Mouse (Mus musculus) heart, postnatal 25 days (tissue): ENCODE data around the gene Elfn1. TPM values are rescaled to one million over a fixed set of nuclear protein-coding genes. Genes with fewer than 3 reads are reported as not detected.

ENCODE experiments used
- DNase-seq: peaks from one replicate; pipeline ENCODE4 v3.0.0; 2022; ENCODE audit warnings: low spot score
- intact Hi-C: fragments of 180-260 bp; cut with DNase I; formaldehyde crosslinking; loops from one replicate; pipeline ENCODE4 v1.15.1; 2025
- total RNA-seq, 2 experiments: library from RNA; stranded (reverse); gene quantifications; 2 replicates each; pipeline ENCODE4 v1.2.3; 2021

The Elfn1 gene
- total RNA-seq, 2 experiments from 2014 or later = 0.13 to 0.14 TPM

- intact Hi-C loops = loop anchor here (5.0 kb wide), 1 partner anchor 382 kb away; no protein-coding TSS in a partner anchor
- DNase-seq = no peak
These were observed 2.2 kb downstream of the Elfn1 start for GRCm38 (mm10) chr5:139909710-139910550.

DNA sequence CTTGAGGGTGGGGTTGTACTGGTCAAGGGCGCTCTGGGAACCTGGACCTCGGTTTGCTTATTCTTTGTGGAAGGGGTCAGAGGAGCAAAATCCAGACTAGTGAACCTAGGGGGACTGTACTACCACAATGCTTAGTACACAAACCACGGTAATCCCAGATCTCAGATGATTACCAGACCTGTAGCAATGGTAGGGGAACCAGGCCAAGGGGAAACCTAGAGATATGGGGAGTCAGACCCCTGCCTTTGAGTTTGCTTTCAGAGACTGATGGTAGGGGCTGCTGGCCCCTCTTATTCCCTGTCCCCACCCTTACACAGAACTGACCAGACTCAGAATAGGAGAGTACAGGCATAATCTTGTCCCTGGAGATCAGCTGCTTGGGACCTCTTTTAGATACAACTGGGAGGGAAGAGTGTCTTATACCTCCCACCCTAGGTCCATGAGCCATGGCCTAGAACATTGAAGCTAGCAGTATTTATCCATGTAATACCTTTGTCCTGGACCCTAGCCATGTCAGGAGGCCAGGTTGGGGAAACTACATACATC lies 3.1 kb downstream of the Elfn1 start:
- intact Hi-C loops = no loop called here
- DNase-seq = no peak

- intact Hi-C loops = no loop called here
These were observed 3.8 kb downstream of the Elfn1 start for GRCm38 (mm10) chr5:139911506-139911905.

GRCm38 (mm10) chr5:139912121-139912771 lies 4.5 kb downstream of the Elfn1 start:
- intact Hi-C loops = no loop called here
- DNase-seq = no peak

More at GRCm38 (mm10) chr5:139911506-139911905, 3.8 kb downstream of the Elfn1 start:
- DNase-seq = no peak

DNA sequence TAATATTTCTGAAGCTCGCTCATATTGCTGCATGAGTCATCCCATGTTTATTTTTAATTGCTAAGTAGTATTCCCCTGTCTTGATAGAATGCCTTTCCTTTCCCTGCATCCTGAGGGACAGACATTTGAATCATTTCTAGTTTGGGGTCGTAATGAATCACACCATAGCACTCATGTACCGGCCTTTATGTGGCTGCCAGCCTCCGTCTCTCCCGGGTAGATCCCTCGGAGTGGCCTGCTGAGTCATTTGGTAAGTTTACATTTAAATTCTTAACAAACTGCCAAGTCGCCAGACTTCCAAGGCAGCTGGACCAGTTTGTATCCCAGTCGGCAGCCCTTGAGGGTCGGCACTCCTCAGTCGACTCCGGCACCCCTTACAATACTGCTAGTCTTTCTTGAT lies 13.9 kb downstream of the Elfn1 start:
- intact Hi-C loops = no loop called here
- no peak for DNase-seq

GRCm38 (mm10) chr5:139923867-139924266 lies 16.1 kb downstream of the Elfn1 start:
- intact Hi-C loops = no loop called here

GRCm38 (mm10) chr5:139930102-139930501 lies 22.4 kb downstream of the Elfn1 start:
- intact Hi-C loops = loop anchor here (5.0 kb wide), 1 partner anchor 93 kb away; no protein-coding TSS in a partner anchor
- DNase-seq = no peak

More at GRCm38 (mm10) chr5:139923867-139924266, 16.1 kb downstream of the Elfn1 start:
- DNase-seq = no peak

- DNase-seq = no peak
These were observed 23.2 kb downstream of the Elfn1 start for GRCm38 (mm10) chr5:139930927-139931351.

DNA sequence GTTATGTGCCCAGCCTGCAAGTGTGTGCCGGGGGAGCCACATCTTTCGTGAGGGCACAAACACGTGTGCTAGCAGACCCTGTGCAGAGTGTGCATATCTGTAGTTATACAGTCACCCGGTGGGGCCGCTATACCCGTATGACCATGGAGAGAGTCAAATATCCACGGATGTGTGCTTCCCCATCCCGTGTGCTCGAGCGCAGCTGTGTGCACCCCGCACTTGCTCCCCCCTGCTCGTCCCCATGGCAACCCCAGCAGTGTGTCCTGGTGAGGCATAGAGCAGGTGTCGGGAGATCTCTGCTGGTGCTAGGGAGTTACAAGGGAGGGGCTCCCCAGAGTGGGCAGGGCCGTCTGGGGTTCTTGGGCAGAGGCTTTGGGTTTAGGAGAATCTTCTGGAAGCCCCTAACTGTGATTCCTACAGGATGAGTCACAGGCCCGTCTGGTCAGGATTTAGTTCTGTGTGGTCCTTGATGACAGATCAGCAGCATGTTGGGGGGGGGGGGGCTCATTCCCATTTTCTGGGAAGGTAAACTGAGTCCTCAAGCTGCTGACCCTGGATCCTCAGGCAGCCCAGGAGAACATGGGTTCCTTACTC lies 24.3 kb downstream of the Elfn1 start:
- no peak for DNase-seq
- intact Hi-C loops = loop anchor here (5.0 kb wide), 1 partner anchor 95 kb away; no protein-coding TSS in a partner anchor

More at GRCm38 (mm10) chr5:139930927-139931351, 23.2 kb downstream of the Elfn1 start:
- intact Hi-C loops = loop anchor here (5.0 kb wide), 1 partner anchor 94 kb away; no protein-coding TSS in a partner anchor

- DNase-seq = no peak
- intact Hi-C loops = loop anchor here (5.0 kb wide), 1 partner anchor 95 kb away; no protein-coding TSS in a partner anchor
These were observed 25.0 kb downstream of the Elfn1 start for GRCm38 (mm10) chr5:139932595-139933271.

- no peak for DNase-seq
- intact Hi-C loops = loop anchor here (5.0 kb wide), 1 partner anchor 96 kb away; no protein-coding TSS in a partner anchor
These were observed 25.7 kb downstream of the Elfn1 start for GRCm38 (mm10) chr5:139933476-139933875.

GRCm38 (mm10) chr5:139936431-139936830 lies 28.7 kb downstream of the Elfn1 start:
- DNase-seq = no peak
- intact Hi-C loops = no loop called here

- intact Hi-C loops = no loop called here
- no peak for DNase-seq
These were observed 37.0 kb downstream of the Elfn1 start for GRCm38 (mm10) chr5:139944697-139945096.

- no peak for DNase-seq
- intact Hi-C loops = no loop called here
These were observed 38.1 kb downstream of the Elfn1 start for GRCm38 (mm10) chr5:139945715-139946364.

DNA sequence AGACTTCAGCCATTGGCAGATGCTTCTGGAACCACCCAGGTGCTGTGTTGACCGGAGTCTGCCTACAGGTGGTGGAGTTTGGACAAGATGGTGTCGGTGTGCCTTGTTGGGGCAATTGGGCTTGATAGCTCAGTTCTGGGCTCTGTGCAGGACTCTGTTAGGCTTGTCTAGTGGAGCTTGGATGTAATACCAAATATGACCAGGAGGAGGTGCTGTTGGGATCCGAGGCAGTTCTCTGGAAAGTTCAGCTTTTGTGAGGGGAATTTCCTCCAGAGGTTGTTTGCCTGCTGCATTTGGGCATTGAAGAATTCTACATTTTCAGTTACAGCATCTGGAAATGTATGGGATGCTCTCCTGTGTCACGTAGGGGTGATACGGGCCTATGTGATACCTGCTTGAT lies 39.7 kb downstream of the Elfn1 start:
- intact Hi-C loops = no loop called here
- no peak for DNase-seq

DNA sequence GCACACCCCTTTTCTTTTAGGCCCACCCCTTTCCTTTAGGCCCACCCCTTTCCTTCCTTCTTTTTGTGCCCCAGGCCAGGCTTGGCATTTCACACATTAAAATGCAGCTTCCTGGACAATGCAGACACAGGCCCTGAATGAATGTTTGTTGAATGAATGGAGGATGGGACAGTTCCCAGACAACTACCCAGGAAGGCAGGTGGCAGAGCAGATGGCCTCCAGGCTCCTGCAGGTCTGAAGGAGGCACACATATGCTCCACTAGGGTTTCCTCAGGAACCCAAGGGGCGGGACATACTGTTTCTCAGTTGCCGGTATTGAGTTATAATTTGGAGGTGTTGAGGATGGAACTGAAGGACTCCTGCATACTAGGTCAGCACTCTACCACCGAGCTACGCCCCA lies 40.8 kb downstream of the Elfn1 start:
- intact Hi-C loops = no loop called here
- DNase-seq = no peak

DNA sequence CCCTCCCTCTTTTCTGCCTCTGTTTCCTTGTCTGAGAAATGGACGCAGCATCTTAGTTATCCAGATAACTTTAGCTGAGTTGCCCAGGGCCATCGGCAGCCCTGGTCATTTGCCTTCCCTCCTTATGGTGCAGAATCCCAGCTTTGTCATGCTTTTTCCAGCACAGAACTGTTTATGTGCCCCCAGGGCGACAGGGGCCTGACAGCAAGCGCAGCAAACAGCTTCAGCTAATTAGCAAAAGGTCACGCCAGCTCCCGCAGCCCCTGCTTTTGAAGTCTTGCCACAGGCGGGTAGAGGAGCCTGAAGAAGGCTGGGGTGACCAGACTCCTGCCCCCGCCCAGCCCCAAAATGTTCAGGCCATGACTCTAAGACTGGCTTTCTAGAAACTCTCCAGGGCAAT lies 41.6 kb downstream of the Elfn1 start:
- intact Hi-C loops = no loop called here
- DNase-seq = no peak

DNA sequence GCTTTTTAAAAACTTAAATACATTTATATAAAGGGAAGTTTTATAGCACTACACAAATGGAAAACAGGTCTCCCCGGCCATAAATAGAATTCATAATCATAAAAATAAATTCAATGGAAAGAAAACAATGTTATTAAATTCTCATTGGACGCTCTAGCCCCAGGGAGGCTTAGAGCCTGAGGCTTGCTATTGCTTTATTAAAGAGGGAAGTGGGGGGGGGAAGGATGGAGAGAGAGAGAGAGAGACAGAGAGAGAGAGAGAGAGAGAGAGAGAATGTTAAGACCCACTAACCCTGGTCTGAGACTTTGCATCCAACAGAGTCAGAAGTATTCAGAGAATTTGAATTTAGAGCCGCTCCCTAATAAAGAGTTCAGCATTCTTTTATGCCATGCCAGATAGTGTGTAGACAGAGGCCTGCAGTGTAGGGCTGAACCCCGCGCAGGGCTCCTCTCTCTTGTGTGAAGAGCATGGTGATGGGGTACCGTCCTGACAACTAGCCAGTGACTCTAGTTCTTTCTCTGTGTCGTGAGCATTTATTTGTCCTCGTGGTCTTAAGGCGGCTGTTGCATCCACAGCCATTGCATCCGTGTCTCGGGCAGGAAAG lies 42.3 kb downstream of the Elfn1 start:
- DNase-seq = no peak
- intact Hi-C loops = no loop called here

DNA sequence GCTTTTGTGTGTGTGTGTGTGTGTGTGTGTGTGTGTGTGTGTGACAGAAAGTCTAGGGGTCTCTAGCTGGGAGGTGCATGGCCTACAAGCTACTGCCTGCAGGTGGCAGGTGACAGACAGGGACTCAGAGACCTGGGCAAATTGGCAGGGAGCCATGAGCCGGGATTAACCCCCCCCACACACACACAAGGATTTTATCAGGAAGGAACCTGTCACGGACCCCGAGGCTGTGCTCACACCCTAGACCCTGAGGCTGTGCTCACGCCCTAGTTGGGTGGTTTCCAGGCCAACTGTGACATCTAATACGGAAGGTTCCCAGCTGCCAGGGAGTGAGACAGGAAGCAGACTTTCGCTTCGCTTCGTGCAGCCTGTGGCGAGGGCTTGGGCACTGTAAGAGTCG lies 49.1 kb downstream of the Elfn1 start:
- intact Hi-C loops = no loop called here
- no peak for DNase-seq
